Mouse (Mus musculus) heart, adult 2 months (tissue): ENCODE data around the gene Tle3.
A peak's percentile ranks its signal among the peaks of the same experiment; 100 is the strongest.

Experiments used
- CTCF ChIP-seq: fragments of 200-600 bp; IDR thresholded peaks from 2 replicates; pipeline ENCODE4 v1.8.1; 2022; ENCODE audit warnings: antibody characterized with exemption, mild to moderate bottlenecking, moderate library complexity
- EP300 ChIP-seq: fragments of 200-500 bp; IDR thresholded peaks from 2 replicates; pipeline ENCODE4 v1.6.1; 2011; ENCODE audit warnings: low read depth, low read length, control low read depth; ENCODE audit not compliant: insufficient read depth
- POLR2A ChIP-seq: fragments of 200-500 bp; IDR thresholded peaks from 2 replicates; pipeline ENCODE4 v1.6.1; 2011; ENCODE audit warnings: mild to moderate bottlenecking, low read depth, low read length, control low read depth; ENCODE audit not compliant: insufficient read depth

DNA sequence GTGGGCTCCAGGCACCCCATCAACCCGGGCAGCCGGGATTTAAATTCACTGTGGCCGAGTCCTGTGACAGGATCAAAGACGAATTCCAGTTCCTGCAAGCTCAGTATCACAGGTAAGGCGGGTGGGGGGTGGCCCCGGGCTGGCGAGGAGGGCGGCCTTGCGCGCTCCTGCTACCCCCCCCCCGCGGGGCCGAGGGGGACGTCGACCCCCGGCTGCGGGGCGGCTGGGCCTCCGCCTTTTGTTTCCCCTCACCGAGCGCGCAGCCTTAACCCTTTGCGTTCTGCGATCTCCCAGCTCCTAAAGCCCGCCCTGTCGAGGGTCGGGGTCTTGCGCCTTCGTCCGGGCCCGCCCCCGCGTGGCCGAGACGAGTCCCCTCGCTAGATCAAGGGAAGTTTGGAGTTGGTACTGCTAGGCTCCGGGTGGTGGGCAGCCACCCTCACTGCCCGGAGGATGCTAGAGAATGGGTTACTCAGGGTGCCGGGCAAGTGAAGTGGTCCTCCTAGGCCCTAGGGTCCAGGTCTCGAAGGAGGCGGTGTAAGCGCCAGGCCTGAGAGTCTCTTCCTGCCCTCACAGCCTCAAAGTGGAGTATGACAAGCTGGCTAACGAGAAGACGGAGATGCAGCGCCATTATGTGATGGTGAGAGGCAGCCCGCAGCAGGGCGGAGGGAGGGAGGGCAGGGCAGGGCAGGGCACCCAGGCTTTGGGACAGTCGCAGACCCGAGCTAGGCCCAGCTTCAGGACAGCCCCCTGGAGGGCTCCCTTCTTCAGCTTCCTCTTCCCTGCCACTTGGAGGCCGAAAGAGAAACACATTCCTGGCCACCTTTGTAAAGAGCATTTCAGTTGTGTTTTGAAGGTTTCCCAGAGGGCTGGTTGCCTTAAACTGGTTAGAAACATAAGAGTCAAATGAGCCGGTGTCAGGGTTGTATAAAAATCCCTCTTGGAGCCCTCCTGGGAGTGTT is 2.1 kb downstream of the Tle3 start:
- peak; percentile 20; the same call in 1 of the 2 replicates for TF ChIP-seq CTCF
- TF ChIP-seq EP300: no peak
- no peak for TF ChIP-seq POLR2A
